Mouse (Mus musculus): ENCODE results near the gene Mgrn1. TPM values are rescaled to one million over a fixed set of nuclear protein-coding genes. Genes with fewer than 3 reads are reported as not detected.

Gene Mgrn1
- total and polyA plus RNA-seq, 3 experiments, result 8.4 to 25.0 TPM; not detected in 1

DNA sequence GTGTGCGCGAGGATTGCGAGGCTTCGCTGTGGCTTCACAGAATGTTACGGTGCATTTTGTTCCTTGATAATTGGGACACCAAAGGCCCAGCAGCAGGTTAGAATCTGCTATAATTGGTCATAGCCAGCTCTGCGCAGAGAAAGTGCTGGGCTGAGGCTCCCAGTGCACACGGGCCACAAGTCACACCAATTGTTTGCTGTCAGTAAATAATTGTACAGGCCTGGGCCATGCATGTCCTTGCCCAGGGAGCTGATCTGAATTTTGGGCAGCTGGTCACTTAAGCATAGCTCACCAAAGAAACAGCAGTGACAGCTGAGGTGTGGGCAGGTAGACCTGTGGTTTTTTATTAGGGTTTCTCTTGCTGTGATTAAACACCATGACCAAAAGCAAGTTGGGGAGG is 41.9 kb downstream of the Mgrn1 start:
- no peaks in the 10 kb centered on the region for H3K79me2 ChIP-seq (ENCODE audit: control insufficient read depth, insufficient read depth, low read length, poor library complexity)
- H3K36me3 ChIP-seq (ENCODE audit: control insufficient read depth in 1 of 2, insufficient read depth in 2 of 2, low read length in 2 of 2), result no peaks in the 10 kb centered on the region
- H3K27me3 ChIP-seq (ENCODE audit: control insufficient read depth in 1 of 2, insufficient read depth in 2 of 2, low read length in 2 of 2), result no peaks in the 10 kb centered on the region
- no peaks in the 10 kb centered on the region for H3K9me3 ChIP-seq (replicated peaks; ENCODE audit: insufficient read depth, low read length)
- H3K27ac ChIP-seq (ENCODE audit: control insufficient read depth, low read depth, low read length), result no peak overlapping the region
- H3K4me1 ChIP-seq (ENCODE audit: control insufficient read depth in 1 of 2, insufficient read depth in 2 of 2, low read length in 2 of 2), result no peaks in the 10 kb centered on the region
- DNase-seq (ENCODE audit: low read depth, low spot score), result no peak
- TF ChIP-seq NRF1 (IDR thresholded peaks at IDR 0.05; ENCODE audit: insufficient read depth, low read depth, low read length, poor library complexity, severe bottlenecking) (no peak), MAX (IDR thresholded peaks at IDR 0.05; ENCODE audit: low read length) (no peak), SIN3A (IDR thresholded peaks at IDR 0.05; ENCODE audit: low read length) (no peak), GATA1 (IDR thresholded peaks at IDR 0.05; ENCODE audit: low read depth, low read length) (no peak), MYC (IDR thresholded peaks at IDR 0.05; ENCODE audit: low read depth, low read length) (no peak), MAZ (IDR thresholded peaks at IDR 0.05; ENCODE audit: low read depth, low read length) (no peak), POLR2AphosphoS2 (IDR thresholded peaks at IDR 0.05; ENCODE audit: low read length) (no peak), USF2 (IDR thresholded peaks at IDR 0.05; ENCODE audit: borderline replicate concordance in 1 of 2, insufficient read depth in 1 of 2, low read depth in 1 of 2, low read length in 2 of 2) (no peak), SMC3 (IDR thresholded peaks at IDR 0.05; ENCODE audit: low read depth, low read length) (no peak), ETS1 (IDR thresholded peaks at IDR 0.05; ENCODE audit: low read depth, low read length) (no peak), MEF2A (IDR thresholded peaks at IDR 0.05; ENCODE audit: extremely low read depth, insufficient replicate concordance, low read depth, low read length, poor library complexity, severe bottlenecking) (no peak), CHD1 (IDR thresholded peaks at IDR 0.05; ENCODE audit: low read depth, low read length) (no peak), USF1 (IDR thresholded peaks at IDR 0.05; ENCODE audit: low read depth, low read length) (no peak), UBTF (IDR thresholded peaks at IDR 0.05; ENCODE audit: borderline replicate concordance, insufficient read depth, low read depth, low read length) (no peak), KAT2A (conservative IDR thresholded peaks at IDR 0.05; ENCODE audit: low read depth, low read length) (no peak), MXI1 (IDR thresholded peaks at IDR 0.05; ENCODE audit: low read depth, low read length) (no peak), CTCF (IDR thresholded peaks at IDR 0.05 in 2 of 3, conservative IDR thresholded peaks at IDR 0.05 in 1 of 3; ENCODE audit: control insufficient read depth in 1 of 3, insufficient read depth in 1 of 3, low read depth in 2 of 3, low read length in 3 of 3, poor library complexity in 1 of 3, severe bottlenecking in 1 of 3) (no peak), POLR2A (IDR thresholded peaks at IDR 0.05; ENCODE audit: control insufficient read depth in 1 of 2, insufficient read depth in 1 of 2, low read depth in 1 of 2, low read length in 2 of 2, poor library complexity in 1 of 2) (no peak), JUND (IDR thresholded peaks at IDR 0.05; ENCODE audit: low read depth, low read length) (no peak), ZC3H11A (IDR thresholded peaks at IDR 0.05; ENCODE audit: low read depth, low read length) (no peak)
- no peak overlapping the region for H3K9ac ChIP-seq (ENCODE audit: control insufficient read depth, low read depth, low read length, poor library complexity, severe bottlenecking)
- H3K4me3 ChIP-seq (ENCODE audit: control insufficient read depth in 1 of 2, insufficient read depth in 1 of 2, low read depth in 2 of 2, low read length in 2 of 2), result no peak overlapping the region

DNA sequence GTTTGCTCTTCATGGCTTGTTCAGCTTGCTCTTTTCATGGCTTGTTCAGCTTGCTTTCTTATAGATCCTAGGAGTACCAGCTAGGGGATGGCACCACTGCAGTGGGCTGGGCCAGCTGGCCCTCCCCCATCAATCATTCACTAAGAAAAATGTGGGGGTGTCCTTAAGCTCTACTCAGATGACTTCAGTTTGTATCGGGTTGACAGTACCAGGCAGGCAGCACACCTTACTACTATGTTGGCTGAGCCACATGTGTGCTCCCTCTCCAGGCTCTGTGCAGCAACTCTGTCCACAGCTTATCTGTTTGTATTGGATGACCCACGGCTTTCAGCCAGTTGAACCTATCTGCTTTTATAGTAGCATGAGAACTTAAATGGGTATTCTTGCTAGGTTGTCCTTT is 42.4 kb downstream of the Mgrn1 start:
- TF ChIP-seq POLR2AphosphoS2 (IDR thresholded peaks at IDR 0.05; ENCODE audit: low read length), result no peak
- no peak for TF ChIP-seq POLR2A (IDR thresholded peaks at IDR 0.05; ENCODE audit: control insufficient read depth in 1 of 2, insufficient read depth in 1 of 2, low read depth in 1 of 2, low read length in 2 of 2, poor library complexity in 1 of 2)
- TF ChIP-seq MAZ (IDR thresholded peaks at IDR 0.05; ENCODE audit: low read depth, low read length), result no peak
- no peak for TF ChIP-seq GATA1 (IDR thresholded peaks at IDR 0.05; ENCODE audit: low read depth, low read length)
- no peak for TF ChIP-seq CTCF (IDR thresholded peaks at IDR 0.05 in 2 of 3, conservative IDR thresholded peaks at IDR 0.05 in 1 of 3; ENCODE audit: control insufficient read depth in 1 of 3, insufficient read depth in 1 of 3, low read depth in 2 of 3, low read length in 3 of 3, poor library complexity in 1 of 3, severe bottlenecking in 1 of 3)
- H3K9me3 ChIP-seq (replicated peaks; ENCODE audit: insufficient read depth, low read length), result no peaks in the 10 kb centered on the region
- H3K27ac ChIP-seq (ENCODE audit: control insufficient read depth, low read depth, low read length), result no peak overlapping the region
- H3K79me2 ChIP-seq (ENCODE audit: control insufficient read depth, insufficient read depth, low read length, poor library complexity), result no peaks in the 10 kb centered on the region
- H3K4me1 ChIP-seq (ENCODE audit: control insufficient read depth in 1 of 2, insufficient read depth in 2 of 2, low read length in 2 of 2), result no peaks in the 10 kb centered on the region
- no peak overlapping the region for H3K4me3 ChIP-seq (ENCODE audit: control insufficient read depth in 1 of 2, insufficient read depth in 1 of 2, low read depth in 2 of 2, low read length in 2 of 2)
- DNase-seq (ENCODE audit: low read depth, low spot score), result no peak
- no peaks in the 10 kb centered on the region for H3K27me3 ChIP-seq (ENCODE audit: control insufficient read depth in 1 of 2, insufficient read depth in 2 of 2, low read length in 2 of 2)
- no peaks in the 10 kb centered on the region for H3K36me3 ChIP-seq (ENCODE audit: control insufficient read depth in 1 of 2, insufficient read depth in 2 of 2, low read length in 2 of 2)
- H3K9ac ChIP-seq (ENCODE audit: control insufficient read depth, low read depth, low read length, poor library complexity, severe bottlenecking), result no peak overlapping the region
